Mouse (Mus musculus) lung, postnatal 4 days (tissue): ENCODE results near the gene Bcat2.

Experiments used
- DNase-seq, 2 experiments: peaks; one replicate each; pipeline ENCODE4 v3.0.0; 2021

Gene Bcat2

DNA sequence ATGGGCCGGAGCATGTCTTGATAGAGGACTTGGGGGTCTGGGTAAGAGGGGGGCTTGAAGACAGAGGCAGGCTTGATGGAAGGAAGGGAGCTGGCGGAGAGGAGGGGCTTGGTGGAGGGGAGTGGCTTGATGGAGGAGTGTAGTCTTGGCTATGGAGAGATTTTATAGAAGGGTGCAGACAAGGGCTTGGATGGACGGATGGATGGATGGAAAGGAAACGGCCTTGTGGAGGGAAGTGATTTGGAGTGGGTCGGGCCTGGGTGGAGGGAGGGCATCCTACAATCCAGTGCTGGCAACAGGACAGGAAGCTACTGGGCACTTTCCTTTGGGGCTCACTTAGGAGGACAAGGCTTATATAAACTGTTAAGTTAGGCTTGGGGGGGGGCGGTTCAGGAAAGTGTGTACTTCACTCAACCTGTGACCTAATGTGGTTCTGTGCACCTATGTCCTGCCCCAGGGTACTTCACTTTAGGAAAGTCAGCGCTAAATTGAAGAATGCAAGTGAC is 56.7 kb downstream of the Bcat2 start:
- peak; percentile 48 to 56 for DNase-seq

DNA sequence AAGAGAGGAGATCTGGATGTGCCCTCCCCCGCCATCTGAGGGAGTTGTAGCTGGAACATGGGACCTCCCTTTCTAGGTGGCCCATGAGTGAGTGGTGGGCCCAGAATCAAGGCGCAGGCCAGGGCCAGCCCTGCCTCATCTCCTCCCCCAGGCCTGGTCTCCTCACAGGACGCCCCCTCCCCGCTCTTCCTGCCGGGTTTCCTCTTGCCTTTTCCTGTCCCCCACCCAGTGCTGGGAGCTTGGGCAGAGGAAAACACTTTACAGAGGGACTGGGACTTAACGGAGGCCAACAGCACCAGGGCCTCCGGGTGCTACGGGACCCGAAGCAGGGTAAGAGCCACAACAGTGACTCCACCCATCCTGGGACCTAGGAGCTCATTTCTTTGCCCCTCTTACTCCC is 57.3 kb downstream of the Bcat2 start, which contains the start of gene Rasip1:
Gene Rasip1 (plus strand): TSS at position 228 of the 400 bp plus-strand sequence.
- DNase-seq: peak; percentile 74 to 86

DNA sequence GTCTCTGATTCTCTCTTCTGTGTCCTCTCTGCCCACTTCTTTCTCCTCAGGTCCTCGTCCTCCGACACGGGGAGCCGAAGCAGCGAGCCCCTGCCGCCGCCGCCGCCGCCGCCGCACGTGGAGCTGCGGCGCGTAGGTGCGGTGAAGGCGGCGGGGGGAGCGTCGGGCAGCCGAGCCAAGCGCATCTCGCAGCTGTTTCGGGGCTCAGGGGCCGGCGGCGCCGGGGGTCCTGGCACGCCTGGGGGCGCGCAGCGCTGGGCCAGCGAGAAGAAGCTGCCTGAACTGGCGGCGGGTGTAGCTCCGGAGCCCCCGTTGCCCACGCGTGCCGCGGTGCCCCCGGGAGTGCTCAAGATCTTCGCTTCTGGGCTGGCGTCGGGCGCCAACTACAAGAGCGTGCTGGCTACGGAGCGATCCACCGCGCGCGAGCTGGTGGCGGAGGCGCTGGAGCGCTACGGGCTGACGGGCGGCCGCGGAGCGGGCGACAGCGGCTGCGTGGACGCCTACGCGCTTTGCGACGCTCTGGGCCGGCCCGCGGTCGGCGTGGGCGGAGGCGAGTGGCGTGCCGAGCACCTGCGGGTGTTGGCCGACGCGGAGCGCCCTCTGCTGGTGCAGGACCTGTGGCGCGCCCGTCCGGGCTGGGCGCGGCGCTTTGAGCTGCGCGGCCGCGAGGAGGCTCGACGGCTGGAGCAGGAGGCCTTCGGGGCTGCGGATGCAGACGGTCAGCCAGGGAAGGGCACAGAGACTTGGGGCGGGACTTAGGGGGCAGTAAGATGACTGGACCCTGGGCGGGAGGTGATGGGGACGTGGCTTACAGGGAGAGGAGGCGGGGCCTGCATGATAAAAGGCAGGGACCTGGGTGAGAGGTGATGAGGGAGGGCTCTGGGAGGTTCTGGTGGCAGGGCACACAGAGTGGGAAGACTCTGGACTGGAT is 58.7 kb downstream of the Bcat2 start:
- DNase-seq: peak; percentile 94

DNA sequence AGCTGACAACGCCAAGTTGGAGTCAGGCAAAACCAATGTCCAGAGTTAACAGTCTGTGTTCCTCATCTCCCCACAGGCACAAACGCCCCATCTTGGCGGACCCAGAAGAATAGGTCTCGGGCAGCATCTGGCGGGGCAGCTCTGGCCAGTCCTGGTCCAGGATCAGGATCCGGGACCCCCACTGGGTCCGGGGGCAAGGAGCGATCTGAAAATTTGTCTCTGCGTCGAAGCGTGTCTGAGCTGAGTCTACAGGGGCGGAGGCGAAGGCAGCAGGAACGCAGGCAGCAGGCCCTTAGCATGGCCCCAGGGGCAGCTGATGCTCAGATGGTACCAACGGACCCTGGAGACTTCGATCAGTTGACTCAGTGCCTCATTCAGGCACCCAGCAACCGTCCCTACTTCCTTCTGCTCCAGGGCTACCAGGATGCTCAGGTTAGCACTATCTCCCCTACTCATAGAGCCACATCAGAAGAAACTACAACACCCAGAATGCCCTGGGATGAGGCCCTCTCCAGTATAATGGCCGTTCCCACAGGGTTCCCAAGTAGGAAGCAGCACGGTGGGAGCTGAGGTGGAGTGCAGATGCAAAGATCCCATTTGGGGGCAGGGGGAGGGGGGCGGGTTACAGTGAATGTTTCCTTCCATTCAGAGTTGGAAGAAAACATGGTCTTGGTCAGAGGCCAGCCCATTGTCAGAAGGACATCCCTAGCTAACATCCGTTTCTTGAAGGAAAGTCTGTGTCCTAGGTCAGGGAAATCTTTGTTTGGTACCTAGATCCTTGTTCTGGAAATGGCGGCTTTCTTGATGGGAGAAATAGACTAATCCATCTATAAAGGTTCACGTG is 60.3 kb downstream of the Bcat2 start:
- DNase-seq: peak; percentile 27 to 37

DNA sequence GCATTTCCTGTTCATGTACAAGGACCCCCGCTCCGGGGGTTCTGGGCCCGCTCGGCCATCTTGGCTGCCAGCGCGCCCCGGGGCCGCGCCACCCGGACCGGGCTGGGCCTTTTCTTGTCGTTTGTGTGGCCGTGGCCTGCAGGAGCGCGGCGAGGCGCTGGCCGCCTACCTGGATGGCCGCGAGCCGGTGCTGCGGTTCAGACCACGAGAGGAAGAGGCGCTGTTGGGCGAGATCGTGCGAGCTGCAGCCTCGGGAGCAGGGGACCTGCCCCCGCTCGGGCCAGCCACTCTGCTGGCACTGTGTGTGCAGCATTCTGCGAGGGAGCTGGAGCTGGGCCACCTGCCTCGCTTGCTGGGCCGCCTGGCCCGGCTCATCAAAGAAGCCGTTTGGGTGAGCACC is 62.5 kb downstream of the Bcat2 start:
- DNase-seq: peak; percentile 68 to 72

DNA sequence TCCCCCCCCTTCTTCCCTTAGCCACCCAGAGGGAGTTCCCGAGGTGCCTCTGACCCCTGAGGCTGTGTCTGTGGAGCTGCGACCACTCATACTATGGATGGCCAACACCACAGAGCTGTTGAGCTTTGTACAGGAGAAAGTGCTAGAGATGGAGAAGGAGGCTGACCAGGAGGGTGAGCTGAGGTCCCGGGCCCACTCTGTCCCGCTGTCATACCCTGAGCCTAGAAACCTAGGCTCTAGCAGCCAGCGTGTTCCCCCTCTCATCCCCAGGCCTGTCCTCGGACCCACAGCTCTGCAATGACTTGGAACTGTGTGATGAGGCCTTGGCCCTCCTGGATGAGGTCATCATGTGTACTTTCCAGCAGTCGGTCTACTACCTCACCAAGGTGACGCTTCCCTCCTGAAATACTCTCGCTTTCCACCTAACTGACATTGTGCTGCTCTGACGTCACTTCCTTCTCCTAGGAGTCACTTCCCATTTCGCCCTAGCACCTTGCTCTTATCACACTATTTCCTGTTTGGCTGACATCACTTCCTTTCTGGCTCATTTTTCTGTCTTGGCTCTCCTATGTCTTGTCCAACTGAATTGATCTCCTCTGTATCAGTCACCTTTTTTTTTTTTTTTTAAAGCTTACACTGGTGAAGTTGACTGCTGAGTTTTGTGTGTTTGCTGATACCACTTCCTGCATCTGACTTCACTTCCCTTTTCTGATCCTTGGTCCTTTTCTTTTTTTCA is 65.2 kb downstream of the Bcat2 start:
- peak in 1 of 2 experiments; percentile 64 for DNase-seq

DNA sequence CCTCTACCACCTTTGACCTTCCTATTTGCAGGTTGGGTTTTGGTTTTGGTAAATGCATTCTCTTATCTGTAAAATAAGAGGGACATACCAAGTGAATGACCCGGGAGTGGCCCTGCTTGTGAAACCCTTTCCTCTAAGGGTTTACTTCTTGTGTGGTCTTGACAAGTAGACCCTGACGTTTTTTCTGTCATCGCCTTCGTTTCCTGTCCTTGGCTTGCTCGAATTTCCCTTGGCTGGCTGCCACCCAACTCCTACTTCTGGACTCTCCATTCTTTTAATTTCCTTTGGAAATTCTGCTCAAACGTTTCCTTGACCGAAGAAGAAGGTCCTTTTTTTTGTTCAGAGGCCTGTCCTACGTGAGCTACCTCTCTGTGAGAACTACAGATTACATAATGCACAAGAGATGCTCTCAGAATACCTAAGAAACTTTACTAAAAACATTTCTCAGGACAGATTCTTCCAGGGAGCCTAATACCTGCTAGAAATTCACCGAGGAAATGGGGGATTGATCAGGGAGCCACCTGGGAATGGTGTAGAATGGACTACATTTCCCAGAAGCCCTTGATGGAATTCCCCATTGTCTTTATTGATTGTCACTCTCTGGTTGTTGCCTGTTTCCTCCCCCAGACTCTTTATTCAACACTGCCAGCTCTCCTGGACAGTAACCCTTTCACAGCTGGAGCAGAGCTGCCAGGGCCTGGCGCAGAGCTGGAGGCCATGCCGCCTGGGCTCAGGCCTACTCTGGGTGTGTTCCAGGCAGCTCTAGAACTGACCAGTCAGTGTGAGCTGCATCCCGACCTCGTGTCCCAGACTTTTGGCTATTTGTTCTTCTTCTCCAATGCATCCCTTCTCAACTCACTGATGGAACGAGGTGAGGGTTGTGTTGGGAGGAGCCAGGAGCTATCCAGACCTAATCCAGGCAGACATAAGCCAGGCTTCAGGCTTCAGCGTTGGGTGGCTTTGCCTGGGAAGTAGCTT is 66.0 kb downstream of the Bcat2 start:
- peak; percentile 77 to 78 for DNase-seq

DNA sequence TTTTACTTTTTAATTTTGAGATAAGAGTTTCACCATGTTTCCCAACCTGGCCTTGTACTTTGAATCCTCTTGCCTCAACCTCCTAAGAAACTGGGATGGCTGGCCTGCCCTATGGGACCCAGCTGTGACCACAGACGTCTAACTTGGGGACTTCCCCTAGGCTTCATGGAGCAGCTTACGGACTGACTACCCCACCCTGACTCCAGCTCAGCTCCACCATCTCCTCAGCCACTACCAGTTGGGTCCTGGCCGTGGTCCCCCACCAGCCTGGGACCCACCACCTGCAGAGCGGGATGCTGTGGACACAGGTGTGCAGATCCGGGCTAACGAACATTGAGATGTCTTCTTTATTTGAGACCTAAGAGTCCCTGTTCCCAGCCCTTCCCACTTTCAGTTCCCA is 67.8 kb downstream of the Bcat2 start:
- no peak for DNase-seq

DNA sequence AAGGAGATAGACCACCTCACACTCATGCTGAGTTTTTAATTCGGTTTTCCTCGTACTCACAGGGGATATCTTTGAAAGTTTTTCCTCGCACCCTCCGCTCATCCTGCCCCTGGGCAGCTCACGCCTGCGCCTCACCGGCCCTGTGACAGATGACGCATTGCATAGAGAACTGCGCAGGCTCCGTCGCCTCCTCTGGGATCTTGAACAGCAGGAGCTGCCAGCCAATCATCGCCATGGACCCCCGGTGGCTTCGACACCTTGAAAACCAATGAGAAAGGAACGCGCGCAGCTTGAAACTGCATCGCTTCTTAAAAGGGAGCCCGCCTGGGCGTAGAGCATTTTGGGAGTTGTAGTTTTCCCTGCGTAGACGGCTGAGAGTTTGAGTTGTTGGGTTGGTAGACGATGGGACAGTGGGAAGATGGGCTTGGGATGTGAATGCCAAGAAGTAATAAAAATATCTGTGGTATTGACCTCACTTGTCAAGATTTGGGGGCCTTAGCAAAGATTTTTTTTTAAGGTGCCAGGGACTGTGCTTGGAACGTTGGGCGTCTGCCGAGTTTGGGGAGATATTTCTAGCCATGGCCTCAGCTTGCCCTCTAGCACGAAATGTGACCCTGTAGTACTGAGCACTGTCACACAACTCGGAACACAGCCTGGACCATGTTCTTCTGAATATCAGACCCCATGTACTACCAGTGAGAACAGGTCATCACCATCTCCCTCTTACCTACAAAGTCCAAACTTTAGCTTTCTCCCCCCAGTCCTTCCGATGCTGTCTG is 68.9 kb downstream of the Bcat2 start:
- peak; percentile 89 to 96 for DNase-seq
